Mouse (Mus musculus) testis, postnatal 10 days (tissue): ENCODE measurements around the gene Pitpnc1.

ENCODE experiments used
- DNase-seq: peaks from one replicate; pipeline ENCODE4 v3.0.0; 2021; ENCODE audit warnings: low spot score

Gene Pitpnc1

GRCm38 (mm10) chr11:107441050-107441449 lies 29.4 kb downstream of the Pitpnc1 start:
- DNase-seq: no peak

- no peak for DNase-seq
These were observed 32.4 kb downstream of the Pitpnc1 start for GRCm38 (mm10) chr11:107438140-107438539.

- DNase-seq: no peak
These were observed 32.8 kb downstream of the Pitpnc1 start for GRCm38 (mm10) chr11:107437723-107438122.

- no peak for DNase-seq
These were observed 34.6 kb downstream of the Pitpnc1 start for GRCm38 (mm10) chr11:107435776-107436449.

GRCm38 (mm10) chr11:107431197-107431965 lies 39.1 kb downstream of the Pitpnc1 start:
- no peak for DNase-seq

GRCm38 (mm10) chr11:107428011-107428410 lies 42.5 kb downstream of the Pitpnc1 start:
- no peak for DNase-seq

GRCm38 (mm10) chr11:107424176-107424575 lies 46.3 kb downstream of the Pitpnc1 start:
- DNase-seq: no peak

- no peak for DNase-seq
These were observed 48.1 kb downstream of the Pitpnc1 start for GRCm38 (mm10) chr11:107422356-107422754.

GRCm38 (mm10) chr11:107421751-107422355 lies 48.6 kb downstream of the Pitpnc1 start:
- no peak for DNase-seq

- DNase-seq: no peak
These were observed 50.6 kb downstream of the Pitpnc1 start for GRCm38 (mm10) chr11:107419925-107420324.

- no peak for DNase-seq
These were observed 53.4 kb downstream of the Pitpnc1 start for GRCm38 (mm10) chr11:107417041-107417583.

- no peak for DNase-seq
These were observed 54.0 kb downstream of the Pitpnc1 start for GRCm38 (mm10) chr11:107416561-107416926.

- no peak for DNase-seq
These were observed 54.5 kb downstream of the Pitpnc1 start for GRCm38 (mm10) chr11:107415901-107416560.

- DNase-seq: no peak
These were observed 55.3 kb downstream of the Pitpnc1 start for GRCm38 (mm10) chr11:107414996-107415747.

GRCm38 (mm10) chr11:107413251-107413655 lies 57.2 kb downstream of the Pitpnc1 start:
- peak; percentile 56 for DNase-seq

GRCm38 (mm10) chr11:107412128-107412527 lies 58.4 kb downstream of the Pitpnc1 start:
- DNase-seq: no peak

GRCm38 (mm10) chr11:107411576-107411975 lies 58.9 kb downstream of the Pitpnc1 start:
- DNase-seq: no peak

- DNase-seq: no peak
These were observed 59.7 kb downstream of the Pitpnc1 start for GRCm38 (mm10) chr11:107410804-107411203.

- DNase-seq: no peak
These were observed 60.3 kb downstream of the Pitpnc1 start for GRCm38 (mm10) chr11:107410090-107410732.

- DNase-seq: no peak
These were observed 61.6 kb downstream of the Pitpnc1 start for GRCm38 (mm10) chr11:107408886-107409285.

GRCm38 (mm10) chr11:107407698-107408097 lies 62.8 kb downstream of the Pitpnc1 start:
- DNase-seq: no peak
